Mouse (Mus musculus): ENCODE measurements around the gene Shank1.

DNA sequence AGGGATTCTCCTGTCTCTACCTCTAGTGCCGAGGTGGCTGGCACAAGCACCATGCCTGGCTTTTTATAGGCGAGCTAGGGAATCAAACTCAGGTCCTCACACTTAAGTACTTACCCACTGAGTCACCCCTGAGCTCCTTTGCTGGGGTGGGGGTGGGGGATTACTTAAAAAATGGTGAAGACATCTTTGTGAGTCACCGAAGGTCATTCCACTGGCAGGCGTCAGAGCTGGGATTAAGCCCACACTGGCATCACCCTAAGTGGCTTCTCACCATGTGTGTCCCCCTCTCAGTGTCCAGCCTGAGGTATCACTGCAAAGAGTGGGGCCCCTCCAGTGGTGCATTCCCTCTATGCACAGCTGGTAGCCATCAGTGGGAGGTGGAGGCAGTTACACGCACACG lies 49.6 kb upstream of the Shank1 start:
- no peak for TF ChIP-seq EP300 (optimal IDR thresholded peaks at IDR 0.05)
- no peak for TF ChIP-seq CTCF (IDR thresholded peaks at IDR 0.05; ENCODE audit: low read depth)
